Mouse (Mus musculus): ENCODE measurements around the gene Car1.
"Not testable (repeated sequence)": the region's sequence is repeated elsewhere in the genome, so short reads cannot be mapped to it uniquely, and the experiment has no call there.

Car1 gene

DNA sequence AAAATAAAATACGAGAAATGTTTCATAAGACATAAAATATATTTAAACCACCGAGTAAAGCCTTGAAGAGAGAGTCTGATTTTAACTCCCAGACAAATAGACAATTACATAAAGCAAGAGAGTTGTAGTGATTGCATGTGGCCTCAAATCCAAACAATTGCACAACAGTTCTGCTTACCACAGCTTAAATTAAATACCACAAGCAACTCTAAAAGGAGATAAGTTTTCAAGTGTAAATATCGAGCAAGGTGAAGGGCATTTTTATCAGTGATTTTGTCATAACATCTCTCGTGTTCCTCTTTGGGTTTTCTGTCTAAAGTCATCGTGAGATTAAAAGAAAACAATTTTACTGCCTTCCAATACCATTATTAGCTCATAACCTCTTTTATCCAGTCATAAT lies 25.0 kb downstream of the Car1 start:
- ATAC-seq (ENCODE audit: low TSS enrichment) = not testable (repeated sequence)

DNA sequence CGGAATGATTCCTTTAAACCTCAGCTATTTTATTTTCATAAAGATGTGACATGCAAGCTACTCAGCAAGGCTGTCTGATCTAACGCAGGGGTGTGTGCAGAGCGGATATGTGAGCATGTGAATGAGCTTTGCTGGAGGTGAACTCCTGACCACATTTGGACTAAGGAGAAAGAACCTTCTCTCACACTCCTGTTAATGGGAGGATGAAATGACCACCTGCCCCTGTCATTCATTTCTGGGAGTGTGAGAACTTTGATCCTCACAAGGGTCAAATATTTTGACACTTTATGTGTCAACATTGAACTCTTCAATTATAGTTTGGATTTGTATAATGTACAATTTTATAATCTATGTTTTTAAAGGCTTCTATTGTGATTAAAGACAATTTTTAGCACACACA lies 25.8 kb downstream of the Car1 start:
- not testable (repeated sequence) for ATAC-seq (ENCODE audit: low TSS enrichment)

DNA sequence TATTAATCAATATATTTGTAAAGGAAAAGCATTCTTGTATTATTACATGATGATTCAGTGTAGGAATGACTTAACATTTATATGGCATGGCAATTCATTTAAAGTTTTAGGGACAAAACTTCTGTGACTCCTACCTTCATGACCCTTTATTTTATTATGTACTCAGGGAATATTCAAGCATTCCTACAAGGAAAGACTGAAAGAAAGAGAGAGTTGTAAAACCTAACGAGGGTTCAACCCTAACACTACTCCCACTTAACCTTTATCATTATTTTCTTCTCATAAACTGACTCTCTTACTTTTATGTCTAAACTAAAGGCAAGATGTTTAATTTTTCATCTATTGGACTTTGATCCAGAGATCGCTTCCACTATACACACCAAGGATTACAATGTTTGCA lies 28.0 kb downstream of the Car1 start:
- ATAC-seq (ENCODE audit: low TSS enrichment) = no peak

DNA sequence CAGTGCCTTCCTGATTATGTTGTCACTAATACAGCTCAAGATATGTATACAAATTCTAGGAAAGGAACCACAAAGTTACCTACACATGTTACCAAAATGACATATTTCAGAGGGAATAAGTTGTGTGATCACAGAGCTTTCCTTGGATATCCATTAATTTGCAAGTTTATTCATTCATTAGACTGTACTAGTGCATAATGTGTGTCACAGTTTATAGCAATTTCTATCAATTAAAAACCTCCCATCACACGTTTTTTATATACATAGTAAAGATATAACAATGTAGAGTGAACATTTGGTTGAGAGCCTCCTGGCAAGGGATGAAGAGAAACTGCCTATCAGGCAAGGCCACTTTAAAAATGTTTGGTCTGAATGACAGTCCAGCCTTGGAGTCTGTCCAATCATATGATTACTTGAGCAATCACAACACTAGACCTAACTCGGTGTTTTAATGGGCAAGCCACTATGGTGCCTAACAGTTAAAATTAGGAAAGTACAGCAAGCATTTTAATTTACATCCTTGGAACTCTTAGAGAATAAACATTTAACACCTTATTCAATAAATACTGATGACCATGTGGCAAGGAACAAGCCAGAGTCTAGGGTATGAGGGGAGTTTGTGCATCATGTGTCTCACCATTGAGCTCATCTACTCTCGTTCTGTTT lies 31.5 kb downstream of the Car1 start:
- not testable (repeated sequence) for ATAC-seq (ENCODE audit: low TSS enrichment)

DNA sequence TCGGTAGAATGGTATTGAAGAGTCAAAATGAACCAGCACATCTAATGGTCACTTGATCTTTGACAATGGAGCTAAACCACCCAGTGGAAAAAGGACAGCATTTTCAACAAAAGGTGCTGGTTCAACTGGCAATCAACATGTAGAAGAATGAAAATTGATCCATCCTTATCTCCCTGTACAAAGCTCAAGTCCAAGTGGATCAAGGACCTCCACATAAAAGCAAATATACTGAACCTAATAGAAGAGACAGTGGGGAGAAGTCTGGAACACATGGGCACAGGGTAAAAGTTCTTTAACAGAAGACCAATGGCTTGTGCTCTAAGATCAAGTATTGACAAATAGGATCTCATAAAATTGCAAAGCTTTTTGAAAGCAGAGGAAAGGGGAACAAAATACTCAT lies 33.6 kb downstream of the Car1 start:
- ATAC-seq (ENCODE audit: low TSS enrichment) = not testable (repeated sequence)

DNA sequence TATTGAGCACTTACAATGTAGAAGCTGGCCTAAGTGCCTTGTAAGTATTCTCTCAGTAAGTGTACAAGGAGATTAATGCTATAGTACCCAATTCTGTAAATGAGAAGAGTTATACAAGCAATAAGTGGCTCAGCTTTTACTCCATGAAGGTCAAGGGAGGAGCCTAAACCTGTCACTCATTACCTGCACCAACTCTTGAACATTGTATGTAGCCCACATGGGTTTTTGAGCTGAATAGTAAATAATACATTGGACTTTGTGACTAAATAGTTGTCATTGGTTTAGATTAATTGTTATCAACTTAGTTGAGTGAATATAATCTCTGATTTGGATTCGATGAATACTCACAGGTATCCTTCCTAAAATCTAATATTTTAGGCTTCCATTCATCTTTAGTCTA lies 35.7 kb downstream of the Car1 start:
- not testable (repeated sequence) for ATAC-seq (ENCODE audit: low TSS enrichment)

DNA sequence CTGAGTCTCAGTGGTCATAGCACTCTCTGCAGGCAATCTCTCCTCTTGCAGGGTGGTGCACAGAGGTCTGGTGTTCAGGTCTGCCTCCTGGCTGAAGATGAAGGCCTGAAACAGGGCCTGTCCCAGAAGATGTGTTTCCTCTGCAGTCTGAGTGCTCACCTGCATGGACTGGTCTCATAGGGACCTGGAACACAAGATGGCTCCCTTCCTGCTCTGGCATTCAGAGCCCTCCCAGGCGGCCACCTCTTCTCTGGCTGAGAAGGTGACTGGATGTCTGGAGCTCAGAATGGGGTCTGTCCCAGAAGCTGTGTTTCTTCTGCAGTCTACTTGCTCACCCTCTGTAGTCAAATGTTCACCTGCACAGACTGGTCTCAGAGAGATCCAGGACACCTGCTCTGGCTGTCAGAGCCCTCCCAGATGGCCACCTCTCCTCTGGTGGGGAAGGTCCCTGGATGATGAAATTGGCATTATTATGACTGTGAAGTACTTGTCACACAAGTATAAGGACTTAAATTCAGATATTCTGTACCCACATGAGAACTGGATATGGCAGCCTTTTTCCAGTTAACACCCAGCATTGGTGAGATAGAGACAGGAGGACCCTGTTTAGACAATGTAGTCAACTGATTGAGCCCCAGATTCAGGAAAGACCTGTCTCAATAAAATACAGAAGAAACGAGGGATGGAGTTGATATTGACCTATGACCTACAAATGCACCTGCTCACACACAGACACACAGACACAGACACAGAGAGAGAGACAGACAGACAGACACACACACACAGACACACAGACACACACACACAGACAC lies 43.2 kb downstream of the Car1 start:
- no peak for ATAC-seq (ENCODE audit: low TSS enrichment)

DNA sequence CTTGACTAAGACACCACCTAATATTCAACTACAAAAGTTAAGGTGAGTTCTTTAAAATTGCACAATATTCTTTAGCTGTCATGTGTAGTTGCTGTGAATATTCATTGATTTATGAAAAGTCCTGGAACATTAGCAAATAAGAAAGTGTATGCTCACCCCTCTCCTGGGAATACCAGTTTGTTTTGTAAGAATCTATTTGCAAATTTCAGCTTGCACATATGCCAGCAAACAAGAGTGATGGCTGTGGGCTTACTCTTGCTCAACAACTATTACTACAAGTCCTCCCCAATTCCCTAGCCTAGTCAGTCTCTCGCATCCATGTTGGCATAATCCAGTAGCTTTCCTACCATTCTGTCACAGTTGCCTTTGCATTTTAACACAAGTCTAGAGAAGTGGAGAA lies 52.5 kb downstream of the Car1 start:
- no peak for ATAC-seq (ENCODE audit: low TSS enrichment)

DNA sequence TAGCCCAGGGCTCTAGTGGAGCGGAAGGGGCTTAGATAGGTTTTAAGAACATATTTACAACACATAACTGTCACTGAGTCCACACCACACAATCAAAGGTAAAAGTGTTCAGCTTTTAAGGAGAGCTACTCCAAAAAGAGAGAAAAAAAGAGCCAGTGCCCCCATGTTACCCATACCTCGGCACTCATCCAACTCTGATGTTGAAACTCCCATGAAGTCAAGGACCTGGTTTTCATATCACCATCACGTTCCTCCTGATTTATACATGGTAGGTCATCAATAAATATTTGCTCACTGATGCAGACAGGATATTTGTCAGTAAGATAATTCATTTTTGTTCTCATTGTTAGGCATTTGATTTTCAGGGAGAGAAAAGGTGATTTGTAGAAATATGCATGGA lies 62.1 kb downstream of the Car1 start:
- no peak for ATAC-seq (ENCODE audit: low TSS enrichment)

DNA sequence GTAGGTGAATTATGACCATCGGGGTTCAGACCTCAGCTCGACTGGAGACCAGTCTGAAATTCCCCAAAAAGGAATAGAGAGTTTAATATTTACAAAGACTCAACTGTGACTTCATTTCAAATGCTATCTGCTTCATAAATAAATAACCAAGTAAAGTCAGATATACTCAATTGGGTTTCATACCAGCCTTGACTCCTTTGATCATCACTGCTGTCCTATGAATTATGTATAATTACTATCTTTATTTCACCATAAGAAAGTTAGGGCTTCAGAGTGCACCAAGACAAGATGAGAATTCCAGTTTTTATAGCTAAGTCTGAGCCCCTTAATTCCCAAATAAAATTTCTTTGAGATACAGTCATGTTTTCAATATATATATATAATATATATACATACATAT lies 69.9 kb downstream of the Car1 start:
- ATAC-seq (ENCODE audit: low TSS enrichment) = no peak

DNA sequence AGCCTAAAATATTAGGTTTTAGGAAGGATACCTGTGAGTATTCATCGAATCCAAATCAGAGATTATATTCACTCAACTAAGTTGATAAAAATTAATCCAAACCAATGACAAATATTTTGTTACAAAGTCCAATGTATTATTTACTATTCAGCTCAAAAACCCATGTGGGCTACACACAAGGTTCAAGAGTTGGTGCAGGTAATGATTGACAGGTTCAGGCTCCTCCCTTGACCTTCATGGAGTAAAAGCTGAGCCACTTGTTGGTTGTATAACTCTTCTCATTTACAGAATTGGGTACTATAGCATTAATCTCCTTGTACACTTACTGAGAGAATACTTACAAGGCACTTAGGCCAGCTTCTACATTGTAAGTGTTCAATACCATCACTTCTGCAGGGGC lies 80.7 kb downstream of the Car1 start:
- not testable (repeated sequence) for ATAC-seq (ENCODE audit: low TSS enrichment)

DNA sequence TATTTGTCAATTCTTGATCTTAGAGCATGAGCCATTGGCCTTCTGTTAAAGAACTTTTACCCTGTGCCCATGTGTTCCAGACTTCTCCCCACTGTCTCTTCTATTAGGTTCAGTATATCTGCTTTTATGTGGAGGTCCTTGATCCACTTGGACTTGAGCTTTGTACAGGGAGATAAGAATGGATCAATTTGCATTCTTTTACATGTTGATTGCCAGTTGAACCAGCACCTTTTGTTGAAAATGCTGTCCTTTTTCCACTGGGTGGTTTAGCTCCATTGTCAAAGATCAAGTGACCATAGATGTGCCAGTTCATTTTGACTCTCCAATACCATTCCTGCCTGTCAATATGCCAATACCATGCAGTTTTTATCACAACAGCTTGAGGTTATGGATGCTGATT lies 82.7 kb downstream of the Car1 start:
- not testable (repeated sequence) for ATAC-seq (ENCODE audit: low TSS enrichment)
